Mouse (Mus musculus): ENCODE results near the gene Hist1h2ai.
"Not testable (repeated sequence)": the region's sequence is repeated elsewhere in the genome, so short reads cannot be mapped to it uniquely, and the experiment has no call there.

The Hist1h2ai gene

GRCm38 (mm10) chr13:21722993-21723836 is 7.0 kb downstream of the Hist1h2ai start:
- in situ Hi-C loops (cut with MseI, MboI), result loop anchor here in 1 of 2 experiments (25.0 kb wide), 1 partner anchor 314 kb away; the partner anchor contains the start of genes Hist1h2ag, Hist1h2ah, Hist1h2bj and Hist1h2bk

GRCm38 (mm10) chr13:21727948-21728572 is 11.8 kb downstream of the Hist1h2ai start:
- in situ Hi-C loops (cut with MseI, MboI), result no loop called here

GRCm38 (mm10) chr13:21729544-21729943 is 13.3 kb downstream of the Hist1h2ai start:
- in situ Hi-C loops (cut with MseI, MboI), result no loop called here

- in situ Hi-C loops (cut with MseI, MboI), result no loop called here
These were observed 17.2 kb downstream of the Hist1h2ai start for GRCm38 (mm10) chr13:21733466-21733865.

GRCm38 (mm10) chr13:21734010-21734905 is 18.0 kb downstream of the Hist1h2ai start:
- in situ Hi-C loops (cut with MseI, MboI), result no loop called here

GRCm38 (mm10) chr13:21734906-21735767 is 18.9 kb downstream of the Hist1h2ai start, which contains the start of gene Hist1h4j:
Gene Hist1h4j (plus strand): TSS chr13:21735064.
- in situ Hi-C loops (cut with MseI, MboI), result not testable (repeated sequence)

GRCm38 (mm10) chr13:21745006-21745405 is 28.8 kb downstream of the Hist1h2ai start:
- in situ Hi-C loops (cut with MseI, MboI), result no loop called here

GRCm38 (mm10) chr13:21749387-21750158 is 33.4 kb downstream of the Hist1h2ai start:
- in situ Hi-C loops (cut with MseI, MboI), result no loop called here

- in situ Hi-C loops (cut with MseI, MboI), result not testable (repeated sequence)
These were observed 34.2 kb downstream of the Hist1h2ai start, which contains the start of gene Hist1h4k for GRCm38 (mm10) chr13:21750159-21751017. Gene Hist1h4k (minus strand): TSS chr13:21750505.

GRCm38 (mm10) chr13:21751417-21751816 is 35.2 kb downstream of the Hist1h2ai start:
- in situ Hi-C loops (cut with MseI, MboI), result no loop called here

- in situ Hi-C loops (cut with MseI, MboI), result no loop called here
These were observed 35.6 kb downstream of the Hist1h2ai start for GRCm38 (mm10) chr13:21751827-21752226.

GRCm38 (mm10) chr13:21752356-21752755 is 36.1 kb downstream of the Hist1h2ai start:
- in situ Hi-C loops (cut with MseI, MboI), result no loop called here

- in situ Hi-C loops (cut with MseI, MboI), result no loop called here
These were observed 36.9 kb downstream of the Hist1h2ai start for GRCm38 (mm10) chr13:21753051-21753523.

GRCm38 (mm10) chr13:21753524-21754285 is 37.5 kb downstream of the Hist1h2ai start, which contains the start of the genes Hist1h2ak and Hist1h2bn:
Gene Hist1h2ak (minus strand): TSS chr13:21753827.
Gene Hist1h2bn (plus strand): TSS chr13:21754123.
- in situ Hi-C loops (cut with MseI, MboI), result not testable (repeated sequence)

- in situ Hi-C loops (cut with MseI, MboI), result not testable (repeated sequence)
These were observed 38.2 kb downstream of the Hist1h2ai start for GRCm38 (mm10) chr13:21754294-21755001.

GRCm38 (mm10) chr13:21755707-21756106 is 39.5 kb downstream of the Hist1h2ai start:
- in situ Hi-C loops (cut with MseI, MboI), result no loop called here

All from mouse trophoblast stem cell (cell line).